Mouse (Mus musculus): ENCODE results near the gene Nt5dc1.
"Not testable (repeated sequence)": the region's sequence is repeated elsewhere in the genome, so short reads cannot be mapped to it uniquely, and the experiment has no call there.

The Nt5dc1 gene

GRCm38 (mm10) chr10:34316571-34317216 lies 101.7 kb downstream of the Nt5dc1 start:
- no peak for DNase-seq (ENCODE audit: low read depth, low spot score)

GRCm38 (mm10) chr10:34312536-34312935 lies 105.8 kb downstream of the Nt5dc1 start:
- no peak for DNase-seq (ENCODE audit: low read depth, low spot score)

GRCm38 (mm10) chr10:34309915-34310685 lies 108.3 kb downstream of the Nt5dc1 start:
- DNase-seq (ENCODE audit: low read depth, low spot score) = no peak

- no peak for DNase-seq (ENCODE audit: low read depth, low spot score)
Observed at GRCm38 (mm10) chr10:34307070-34307469, 111.3 kb downstream of the Nt5dc1 start.

GRCm38 (mm10) chr10:34300368-34300767 lies 118.0 kb downstream of the Nt5dc1 start:
- DNase-seq (ENCODE audit: low read depth, low spot score) = no peak

- DNase-seq (ENCODE audit: low read depth, low spot score) = no peak
Observed at GRCm38 (mm10) chr10:34297980-34298753, 120.2 kb downstream of the Nt5dc1 start.

- DNase-seq (ENCODE audit: low read depth, low spot score) = peak; percentile 74
Observed at GRCm38 (mm10) chr10:34297299-34297979, 120.9 kb downstream of the Nt5dc1 start, which contains the start of gene Tspyl4. Gene Tspyl4, plus strand, starts transcription at chr10:34297442.

- DNase-seq (ENCODE audit: low read depth, low spot score) = no peak
Observed at GRCm38 (mm10) chr10:34296911-34297298, 121.4 kb downstream of the Nt5dc1 start.

- DNase-seq (ENCODE audit: low read depth, low spot score) = peak; percentile 36
Observed at GRCm38 (mm10) chr10:34282420-34283238, 135.7 kb downstream of the Nt5dc1 start.

- peak; percentile 97 for DNase-seq (ENCODE audit: low read depth, low spot score)
Observed at GRCm38 (mm10) chr10:34281962-34282388, 136.4 kb downstream of the Nt5dc1 start, which contains the start of gene Tspyl1. Gene Tspyl1, plus strand, starts transcription at chr10:34282190.

- DNase-seq (ENCODE audit: low read depth, low spot score) = peak; percentile 31
Observed at GRCm38 (mm10) chr10:34281211-34281961, 137.0 kb downstream of the Nt5dc1 start.

GRCm38 (mm10) chr10:34280591-34281175 lies 137.7 kb downstream of the Nt5dc1 start:
- DNase-seq (ENCODE audit: low read depth, low spot score) = peak; percentile 63

GRCm38 (mm10) chr10:34271681-34272080 lies 146.7 kb downstream of the Nt5dc1 start:
- DNase-seq (ENCODE audit: low read depth, low spot score) = no peak

GRCm38 (mm10) chr10:34267312-34268070 lies 150.9 kb downstream of the Nt5dc1 start:
- DNase-seq (ENCODE audit: low read depth, low spot score) = no peak

- no peak for DNase-seq (ENCODE audit: low read depth, low spot score)
Observed at GRCm38 (mm10) chr10:34265106-34265505, 153.2 kb downstream of the Nt5dc1 start.

GRCm38 (mm10) chr10:34252833-34253232 lies 165.5 kb downstream of the Nt5dc1 start:
- not testable (repeated sequence) for DNase-seq (ENCODE audit: low read depth, low spot score)

- DNase-seq (ENCODE audit: low read depth, low spot score) = no peak
Observed at GRCm38 (mm10) chr10:34249594-34249993, 168.8 kb downstream of the Nt5dc1 start.

GRCm38 (mm10) chr10:34247757-34248156 lies 170.6 kb downstream of the Nt5dc1 start:
- DNase-seq (ENCODE audit: low read depth, low spot score) = no peak

- DNase-seq (ENCODE audit: low read depth, low spot score) = no peak
Observed at GRCm38 (mm10) chr10:34246106-34246505, 172.2 kb downstream of the Nt5dc1 start.
